Mouse (Mus musculus) heart, postnatal 36 days (tissue): ENCODE results near the gene Gm364. TPM values are rescaled to one million over a fixed set of nuclear protein-coding genes. Genes with fewer than 3 reads are reported as not detected.

Source experiments
- total RNA-seq, 2 experiments: library from RNA; stranded (reverse); gene quantifications; 2 replicates each; pipeline ENCODE4 v1.2.3; 2021

Gene Gm364
- total RNA-seq, 2 experiments from 2014 or later = not detected

Other genes with a start within 250 kb of the Gm364 start
- gene Cd40lg, start 197.0 kb upstream of the Gm364 start, total RNA-seq = not detected
- 10 to 100 TPM; 61.0 to 62.6 TPM for gene Arhgef6, start 70.4 kb upstream of the Gm364 start, total RNA-seq
- 10 to 100 TPM; 22.2 to 28.4 TPM for gene Rbmx, start 16.1 kb upstream of the Gm364 start, total RNA-seq
- gene Gpr101, start 94.6 kb downstream of the Gm364 start, total RNA-seq = not detected